Mouse (Mus musculus): ENCODE results near the gene Gatd1.

Gatd1 gene

GRCm38 (mm10) chr7:141442199-141442598 is 28.3 kb upstream of the Gatd1 start:
- in situ Hi-C loops (cut with MboI, MseI), result no loop called here

GRCm38 (mm10) chr7:141441460-141441859 is 27.5 kb upstream of the Gatd1 start:
- in situ Hi-C loops (cut with MboI, MseI), result no loop called here

GRCm38 (mm10) chr7:141440613-141441012 is 26.7 kb upstream of the Gatd1 start:
- in situ Hi-C loops (cut with MboI, MseI), result no loop called here

- in situ Hi-C loops (cut with MboI, MseI), result no loop called here
These were observed 25.9 kb upstream of the Gatd1 start for GRCm38 (mm10) chr7:141439811-141440210.

GRCm38 (mm10) chr7:141439140-141439679 is 25.3 kb upstream of the Gatd1 start:
- in situ Hi-C loops (cut with MboI, MseI), result no loop called here

- in situ Hi-C loops (cut with MboI, MseI), result no loop called here
These were observed 24.4 kb upstream of the Gatd1 start for GRCm38 (mm10) chr7:141438201-141438968.

GRCm38 (mm10) chr7:141437178-141438120 is 23.5 kb upstream of the Gatd1 start, which contains the start of gene Slc25a22:
Gene Slc25a22, minus strand, starts transcription at chr7:141437892.
- in situ Hi-C loops (cut with MboI, MseI), result no loop called here

- in situ Hi-C loops (cut with MboI, MseI), result no loop called here
These were observed 22.6 kb upstream of the Gatd1 start for GRCm38 (mm10) chr7:141436523-141436892.

GRCm38 (mm10) chr7:141435856-141436522 is 22.1 kb upstream of the Gatd1 start:
- in situ Hi-C loops (cut with MboI, MseI), result no loop called here

- in situ Hi-C loops (cut with MboI, MseI), result no loop called here
These were observed 21.4 kb upstream of the Gatd1 start for GRCm38 (mm10) chr7:141435129-141435855.

GRCm38 (mm10) chr7:141434464-141434863 is 20.5 kb upstream of the Gatd1 start:
- in situ Hi-C loops (cut with MboI, MseI), result no loop called here

- in situ Hi-C loops (cut with MboI, MseI), result no loop called here
These were observed 19.8 kb upstream of the Gatd1 start for GRCm38 (mm10) chr7:141433517-141434400.

- in situ Hi-C loops (cut with MboI, MseI), result no loop called here
These were observed 19.0 kb upstream of the Gatd1 start for GRCm38 (mm10) chr7:141432741-141433516.

- in situ Hi-C loops (cut with MboI, MseI), result no loop called here
These were observed 18.3 kb upstream of the Gatd1 start for GRCm38 (mm10) chr7:141432186-141432611.

- in situ Hi-C loops (cut with MboI, MseI), result no loop called here
These were observed 17.7 kb upstream of the Gatd1 start for GRCm38 (mm10) chr7:141431434-141432185.

GRCm38 (mm10) chr7:141430585-141431240 is 16.8 kb upstream of the Gatd1 start:
- in situ Hi-C loops (cut with MboI, MseI), result no loop called here

GRCm38 (mm10) chr7:141429840-141430584 is 16.1 kb upstream of the Gatd1 start:
- in situ Hi-C loops (cut with MboI, MseI), result no loop called here

Measured in T-helper 2 cell (primary cell).